In the genomic region with DNA sequence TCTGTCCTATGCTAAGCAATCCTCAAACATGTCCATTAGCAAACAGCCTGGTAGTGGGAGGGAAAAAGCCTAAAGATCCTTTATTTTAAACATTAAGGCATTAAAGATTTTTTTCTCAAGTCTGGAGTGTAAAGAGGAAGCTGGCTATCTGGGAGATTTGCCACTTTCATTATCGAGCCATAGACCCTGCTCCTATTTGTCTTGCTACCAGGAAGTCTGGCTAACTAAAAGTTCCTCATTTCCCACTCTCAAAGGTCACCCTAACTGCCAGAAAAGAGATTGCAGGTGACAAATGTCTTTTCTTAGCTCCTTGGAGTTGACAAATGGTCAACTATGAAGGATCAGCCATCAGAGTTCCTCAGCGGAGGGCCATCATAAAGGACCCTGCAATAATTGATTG, we compare ENCODE assay signal across 16 mouse cellular contexts.
"Had no signal": no experiment of that assay in that cellular context is flagged by ENCODE, and none has a peak within 500 bp of the region (broad histone marks: within the 10 kb centered on the region; RNA-seq: fewer than 3 reads in every experiment).

No protein-coding gene starts in this region.

- H3K9me3 ChIP-seq: midbrain, embryonic 10.5 days; midbrain, embryonic 12.5 days; neural tube, embryonic 13.5 days had no signal

- H3K4me3 ChIP-seq: midbrain, embryonic 10.5 days; midbrain, embryonic 12.5 days; myocyte; neural tube, embryonic 13.5 days had no signal

- H3K36me3 ChIP-seq: midbrain, embryonic 10.5 days; midbrain, embryonic 12.5 days; neural tube, embryonic 13.5 days had no signal

- H3K4me2 ChIP-seq: lung, embryonic 14.5 days; midbrain, embryonic 12.5 days; neural tube, embryonic 13.5 days had no signal

- H3K27ac ChIP-seq: midbrain, embryonic 10.5 days; midbrain, embryonic 12.5 days; neural tube, embryonic 13.5 days had no signal

- DNase-seq: lung, adult 18-20 months; lung, embryonic 14.5 days; lung, postnatal 10 days; lung, postnatal 4 days; midbrain, embryonic 14.5 days; right cerebral cortex, postnatal 25 days; right cerebral cortex, postnatal 4 days; spleen, adult 18-20 months; thymus, adult 18-20 months; thymus, postnatal 14 days; thymus, postnatal 36 days had no signal

- H3K9ac ChIP-seq: lung, embryonic 14.5 days; midbrain, embryonic 12.5 days; neural tube, embryonic 13.5 days had no signal

- ATAC-seq: midbrain, embryonic 16.5 days had no signal

- H3K27me3 ChIP-seq: midbrain, embryonic 12.5 days; neural tube, embryonic 13.5 days had no signal

- H3K4me1 ChIP-seq: midbrain, embryonic 10.5 days; midbrain, embryonic 12.5 days; neural tube, embryonic 13.5 days had no signal
